Mouse (Mus musculus) lung, postnatal 0 days (tissue): ENCODE results near the gene Rps6kb2.
"Not testable (repeated sequence)": the region's sequence is repeated elsewhere in the genome, so short reads cannot be mapped to it uniquely, and the experiment has no call there.

ENCODE experiments used
- CTCF ChIP-seq: IDR thresholded peaks from 2 replicates; pipeline ENCODE4 v1.5.1; 2016; ENCODE audit warnings: antibody characterized with exemption, mild to moderate bottlenecking
- EP300 ChIP-seq: IDR thresholded peaks from 2 replicates; pipeline ENCODE4 v1.6.1; 2016; ENCODE audit warnings: antibody characterized with exemption, mild to moderate bottlenecking, control low read depth

GRCm38 (mm10) chr19:4135229-4135962 lies 27.8 kb downstream of the Rps6kb2 start:
- not testable (repeated sequence) for TF ChIP-seq CTCF, EP300
